In the genomic region with DNA sequence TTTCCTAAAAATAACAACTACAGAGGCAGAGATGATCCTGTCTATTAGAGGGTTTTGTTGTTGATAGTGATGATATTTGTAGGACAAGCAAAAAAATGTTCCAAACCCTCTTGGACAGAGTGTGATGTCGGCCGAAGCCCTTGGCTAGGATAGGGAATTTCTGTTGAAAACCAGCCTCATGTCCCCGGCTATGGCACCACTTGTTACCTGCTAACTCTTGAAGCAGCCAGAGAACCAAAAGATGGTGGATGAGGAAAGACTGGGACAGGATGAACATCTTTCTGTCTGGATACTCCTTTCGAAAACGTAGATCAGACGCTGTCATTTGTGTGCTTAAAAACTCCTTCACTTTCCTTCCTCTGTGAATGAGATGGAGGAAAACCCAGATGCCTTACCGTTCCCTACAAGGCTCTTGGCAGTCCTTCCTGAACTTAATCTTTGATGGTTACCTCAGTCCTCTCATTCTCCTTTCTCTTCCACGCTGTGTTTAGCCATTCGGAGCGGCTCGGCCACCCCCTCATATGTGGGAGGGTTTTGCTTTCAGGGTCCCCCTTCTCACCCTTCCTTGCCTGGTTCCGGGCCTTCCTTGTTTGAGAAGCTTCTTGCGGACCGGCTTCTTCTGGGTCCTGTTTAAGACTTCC, we compare ENCODE assay signal across 9 mouse cellular contexts. TPM values are rescaled to one million over a fixed set of nuclear protein-coding genes. Genes with fewer than 3 reads are reported as not detected.
DNase-seq lines count a peak whose midpoint lies in the region; ATAC-seq lines count a peak whose summit lies in the region.
"Had no signal": no experiment of that assay in that cellular context is flagged by ENCODE, and none has a peak within 500 bp of the region (broad histone marks: within the 10 kb centered on the region; RNA-seq: fewer than 3 reads in every experiment).

No protein-coding gene starts in this region.

- peaks cover 20% of the 10 kb centered on the region for H3K27me3 ChIP-seq in erythroblast, embryonic 14.5 days (ENCODE audit: control insufficient read depth)
- no peaks in the 10 kb centered on the region for H3K27me3 ChIP-seq in forebrain, embryonic 16.5 days (replicated peaks; ENCODE audit: control insufficient read depth, insufficient read depth, low read length)
- 0 out of 2 replicates have a peak, but pooled peaks cover 7% of the 10 kb centered on the region for H3K27me3 ChIP-seq in liver, embryonic 12.5 days (replicated peaks)

- H3K9ac ChIP-seq in forebrain, embryonic 16.5 days (replicated peaks; ENCODE audit: low read depth, low read length): peak overlapping the region; percentile 94
- peak overlapping the region; percentile 90 for H3K9ac ChIP-seq in liver, embryonic 12.5 days

- H3K36me3 ChIP-seq in erythroblast, embryonic 14.5 days (ENCODE audit: control insufficient read depth): peaks cover 11% of the 10 kb centered on the region
- no peaks in the 10 kb centered on the region for H3K36me3 ChIP-seq in forebrain, embryonic 16.5 days (ENCODE audit: control insufficient read depth, insufficient read depth)
- H3K36me3 ChIP-seq in liver, embryonic 12.5 days: no peaks in the 10 kb centered on the region

- no peaks in the 10 kb centered on the region for H3K9me3 ChIP-seq in erythroblast, embryonic 14.5 days (ENCODE audit: control insufficient read depth, low read length)
- no peaks in the 10 kb centered on the region for H3K9me3 ChIP-seq in forebrain, embryonic 16.5 days (ENCODE audit: control insufficient read depth, low read length)
- H3K9me3 ChIP-seq in liver, embryonic 12.5 days (replicated peaks): no peaks in the 10 kb centered on the region

- H3K4me3 ChIP-seq in erythroblast, embryonic 14.5 days (replicated peaks): peak overlapping the region; percentile 95
- peak overlapping the region; percentile 62 for H3K4me3 ChIP-seq in forebrain, embryonic 16.5 days (replicated peaks; ENCODE audit: low read length)
- H3K4me3 ChIP-seq in liver, embryonic 12.5 days: peak overlapping the region; percentile 85

- H3K27ac ChIP-seq in forebrain, embryonic 16.5 days (ENCODE audit: low read length): no peak overlapping the region
- H3K27ac ChIP-seq in liver, embryonic 12.5 days: peak overlapping the region; percentile 87; the same call in 1 of the 2 replicates

- WGBS in forebrain, embryonic 16.5 days: 46% methylated on average over 14 of the region's 14 CpGs
- WGBS in liver, embryonic 12.5 days (ENCODE audit: insufficient replicate concordance): 70% methylated on average over 14 of the region's 14 CpGs

- H3K4me1 ChIP-seq in erythroblast, embryonic 14.5 days (ENCODE audit: control insufficient read depth): peaks cover 52% of the 10 kb centered on the region
- H3K4me1 ChIP-seq in forebrain, embryonic 16.5 days (replicated peaks; ENCODE audit: control insufficient read depth, insufficient read depth, low read length): peaks cover 42% of the 10 kb centered on the region
- H3K4me1 ChIP-seq in liver, embryonic 12.5 days: peaks cover 54% of the 10 kb centered on the region

- ATAC-seq in erythroblast, adult 5-6 weeks (replicated peaks; ENCODE audit: low FRiP score, poor library complexity, severe bottlenecking): no peak
- no peak for ATAC-seq in forebrain, embryonic 16.5 days
- no peak for ATAC-seq in liver, embryonic 12.5 days
- ATAC-seq in CD4-positive, CD25-positive, alpha-beta regulatory T cell, adult 4 months: no peak

- peak overlapping the region; percentile 89 for H3K4me2 ChIP-seq in forebrain, embryonic 16.5 days (ENCODE audit: low read length)
- H3K4me2 ChIP-seq in liver, embryonic 12.5 days: peak overlapping the region; percentile 95

- DNase-seq in 416B (ENCODE audit: low read depth): peak; percentile 19
- DNase-seq in right cerebral cortex, adult 2 months (ENCODE audit: low spot score in 2 of 2): no peak
- no peak for DNase-seq in adrenal gland, adult 2 months

RNA-seq across cellular contexts. Expression of a gene that starts 1.1 kb away (rescaled TPM):
- 1.2 and 1.9 TPM in 2 replicates for polyA plus RNA-seq in erythroblast, embryonic 14.5 days (2012)
- total RNA-seq in erythroblast, adult 5-6 weeks (2015; ENCODE audit: low replicate concordance): 29.9 and 39.8 TPM in 2 replicates
- 42.1 and 53.9 TPM in 2 replicates for total RNA-seq in erythroblast, adult 5-6 weeks (2017; ENCODE audit: low replicate concordance)
- polyA plus RNA-seq in forebrain, embryonic 16.5 days (2015; fragmentation: Nextera tagmentation; extraction: Ambion mirVana): 152 and 160 TPM in 2 replicates
- 51.3 and 57.7 TPM in 2 replicates for polyA plus RNA-seq in liver, embryonic 12.5 days (2016; fragmentation: Nextera tagmentation; extraction: Ambion mirVana)
- 10 to 100 TPM; 62.5 to 63.1 TPM for polyA plus RNA-seq in CD4-positive, CD25-positive, alpha-beta regulatory T cell, adult 4 months (2017; shearing (Covaris generic))
- 100 to 1,000 TPM; 125 to 145 TPM for total RNA-seq in adrenal gland, adult 2 months (2021)
- 80.0 and 113 TPM in 2 replicates for polyA plus RNA-seq in adrenal gland, adult 2 months (2012; rRNA removed)

RNA-seq across cellular contexts. Expression of a gene that starts 26.7 kb away (rescaled TPM):
- polyA plus RNA-seq in erythroblast, embryonic 14.5 days (2012): 0.38 and 0.42 TPM in 2 replicates
- 2.1 and 6.0 TPM in 2 replicates for total RNA-seq in erythroblast, adult 5-6 weeks (2015; ENCODE audit: low replicate concordance)
- total RNA-seq in erythroblast, adult 5-6 weeks (2017; ENCODE audit: low replicate concordance): 1.7 and 2.8 TPM in 2 replicates
- polyA plus RNA-seq in forebrain, embryonic 16.5 days (2015; fragmentation: Nextera tagmentation; extraction: Ambion mirVana): 17.3 and 17.8 TPM in 2 replicates
- 5.2 and 5.7 TPM in 2 replicates for polyA plus RNA-seq in liver, embryonic 12.5 days (2016; fragmentation: Nextera tagmentation; extraction: Ambion mirVana)
- 10 to 100 TPM; 10.1 to 17.8 TPM for polyA plus RNA-seq in CD4-positive, CD25-positive, alpha-beta regulatory T cell, adult 4 months (2017; shearing (Covaris generic))
- total RNA-seq in adrenal gland, adult 2 months (2021): 10 to 100 TPM; 15.4 to 17.2 TPM
- polyA plus RNA-seq in adrenal gland, adult 2 months (2012; rRNA removed): 40.8 and 43.3 TPM in 2 replicates

RNA-seq across cellular contexts. Expression of a gene that starts 27.1 kb away (rescaled TPM):
- 1.2 and 1.3 TPM in 2 replicates for polyA plus RNA-seq in erythroblast, embryonic 14.5 days (2012)
- 35.1 and 78.4 TPM in 2 replicates for total RNA-seq in erythroblast, adult 5-6 weeks (2015; ENCODE audit: low replicate concordance)
- total RNA-seq in erythroblast, adult 5-6 weeks (2017; ENCODE audit: low replicate concordance): 37.1 and 47.7 TPM in 2 replicates
- polyA plus RNA-seq in forebrain, embryonic 16.5 days (2015; fragmentation: Nextera tagmentation; extraction: Ambion mirVana): 134 and 138 TPM in 2 replicates
- polyA plus RNA-seq in liver, embryonic 12.5 days (2016; fragmentation: Nextera tagmentation; extraction: Ambion mirVana): 54.9 and 64.5 TPM in 2 replicates
- polyA plus RNA-seq in CD4-positive, CD25-positive, alpha-beta regulatory T cell, adult 4 months (2017; shearing (Covaris generic)): 100 to 1,000 TPM; 243 to 271 TPM
- total RNA-seq in adrenal gland, adult 2 months (2021): 10 to 100 TPM; 55.4 to 57.0 TPM
- 44.8 and 44.9 TPM in 2 replicates for polyA plus RNA-seq in adrenal gland, adult 2 months (2012; rRNA removed)

RNA-seq across cellular contexts. Expression of a gene that starts 44.9 kb away (rescaled TPM):
- not detected in 2 replicates for polyA plus RNA-seq in erythroblast, embryonic 14.5 days (2012)
- total RNA-seq in erythroblast, adult 5-6 weeks (2015; ENCODE audit: low replicate concordance): not detected in 2 replicates
- not detected in 2 replicates for total RNA-seq in erythroblast, adult 5-6 weeks (2017; ENCODE audit: low replicate concordance)
- polyA plus RNA-seq in forebrain, embryonic 16.5 days (2015; fragmentation: Nextera tagmentation; extraction: Ambion mirVana): 0.27 TPM in 1 of 2 replicates, not detected in the other
- polyA plus RNA-seq in liver, embryonic 12.5 days (2016; fragmentation: Nextera tagmentation; extraction: Ambion mirVana): not detected in 2 replicates
- polyA plus RNA-seq in CD4-positive, CD25-positive, alpha-beta regulatory T cell, adult 4 months (2017; shearing (Covaris generic)): not detected
- total RNA-seq in adrenal gland, adult 2 months (2021): not detected
- 0.08 TPM in 1 of 2 replicates, not detected in the other for polyA plus RNA-seq in adrenal gland, adult 2 months (2012; rRNA removed)
- total RNA-seq: common myeloid progenitor, adult 5-6 weeks had no signal

RNA-seq across cellular contexts. Expression of a gene that starts 46.1 kb away (rescaled TPM):
- not detected in 2 replicates for polyA plus RNA-seq in erythroblast, embryonic 14.5 days (2012)
- not detected in 2 replicates for total RNA-seq in erythroblast, adult 5-6 weeks (2015; ENCODE audit: low replicate concordance)
- not detected in 2 replicates for total RNA-seq in erythroblast, adult 5-6 weeks (2017; ENCODE audit: low replicate concordance)
- polyA plus RNA-seq in forebrain, embryonic 16.5 days (2015; fragmentation: Nextera tagmentation; extraction: Ambion mirVana): 0.73 and 0.86 TPM in 2 replicates
- not detected in 2 replicates for polyA plus RNA-seq in liver, embryonic 12.5 days (2016; fragmentation: Nextera tagmentation; extraction: Ambion mirVana)
- polyA plus RNA-seq in CD4-positive, CD25-positive, alpha-beta regulatory T cell, adult 4 months (2017; shearing (Covaris generic)): not detected
- total RNA-seq in adrenal gland, adult 2 months (2021): 1 to 10 TPM in 1 of 2 experiments, not detected in 1; 1.0 TPM
- not detected in 2 replicates for polyA plus RNA-seq in adrenal gland, adult 2 months (2012; rRNA removed)
- total RNA-seq: common myeloid progenitor, adult 5-6 weeks had no signal

Comparison
In these comparisons a context has a peak if more than half of its experiments do, and no peak if none do; other contexts are left out.
1. RNA of a gene that starts 1.1 kb away (polyA plus RNA-seq): 152 to 160 TPM in forebrain, embryonic 16.5 days, 80.0 to 113 TPM in adrenal gland, adult 2 months, 62.5 to 63.1 TPM in CD4-positive, CD25-positive, alpha-beta regulatory T cell, adult 4 months and 51.3 to 57.7 TPM in liver, embryonic 12.5 days; 1.2 to 1.9 TPM in erythroblast, embryonic 14.5 days; every median in the first group is over 10 times any median in the second.
2. RNA of a gene that starts 27.1 kb away (polyA plus RNA-seq): 243 to 271 TPM in CD4-positive, CD25-positive, alpha-beta regulatory T cell, adult 4 months, 134 to 138 TPM in forebrain, embryonic 16.5 days, 54.9 to 64.5 TPM in liver, embryonic 12.5 days and 44.8 to 44.9 TPM in adrenal gland, adult 2 months; 1.2 to 1.3 TPM in erythroblast, embryonic 14.5 days; every median in the first group is over 10 times any median in the second.
3. Peak in every context shown above with its lines, with median percentiles within 50 percentile points of each other: H3K4me3 ChIP-seq.